Comparison of ENCODE assay signal across 15 mouse cellular contexts in genomic region chr16:97758288-97758687, GRCm38 (mm10). TPM values are rescaled to one million over a fixed set of nuclear protein-coding genes. Genes with fewer than 3 reads are reported as not detected.
DNase-seq lines count a peak whose midpoint lies in the region; ATAC-seq lines count a peak whose summit lies in the region.
"Had no signal": no experiment of that assay in that cellular context is flagged by ENCODE, and none has a peak within 500 bp of the region (broad histone marks: within the 10 kb centered on the region; RNA-seq: fewer than 3 reads in every experiment).

No protein-coding gene starts in this region.

- ATAC-seq in kidney, embryonic 16.5 days (ENCODE audit: low FRiP score, low TSS enrichment), result no peak
- ATAC-seq in liver, embryonic 11.5 days (replicated peaks; ENCODE audit: low FRiP score), result peak; percentile 56; the same call in 1 of the 2 replicates
- no peak for ATAC-seq in stomach, embryonic 16.5 days (ENCODE audit: insufficient read depth, low FRiP score)
- ATAC-seq: CD4-positive, CD25-positive, alpha-beta regulatory T cell, adult 4 months; forebrain, embryonic 15.5 days; inflammation-experienced regulatory T-cells, adult 6 months; midbrain, embryonic 13.5 days had no signal

- peaks cover 4% of the 10 kb centered on the region; the same call in 1 of the 2 replicates for H3K36me3 ChIP-seq in kidney, embryonic 16.5 days (ENCODE audit: insufficient read depth, low read length)
- H3K36me3 ChIP-seq in liver, embryonic 11.5 days (ENCODE audit: control insufficient read depth, insufficient read depth, low read length), result no peaks in the 10 kb centered on the region; the same call in 1 of the 2 replicates
- H3K36me3 ChIP-seq in stomach, embryonic 16.5 days (ENCODE audit: control insufficient read depth, insufficient read depth, low read length), result no peaks in the 10 kb centered on the region
- H3K36me3 ChIP-seq: forebrain, embryonic 15.5 days; midbrain, embryonic 13.5 days had no signal

- H3K27ac ChIP-seq in kidney, embryonic 16.5 days (ENCODE audit: low read length), result no peak overlapping the region
- no peak overlapping the region for H3K27ac ChIP-seq in liver, embryonic 11.5 days (ENCODE audit: low read depth, low read length)
- H3K27ac ChIP-seq in stomach, embryonic 16.5 days (ENCODE audit: low read length), result no peak overlapping the region; the same call in 1 of the 2 replicates
- H3K27ac ChIP-seq: forebrain, embryonic 15.5 days; midbrain, embryonic 13.5 days had no signal

- DNase-seq in kidney, adult 8-10 months, result peak; percentile 84 to 91
- peak; percentile 94 for DNase-seq in kidney, adult 9 months
- no peak for DNase-seq in liver, embryonic 11.5 days (ENCODE audit: low spot score)
- no peak for DNase-seq in cerebellum, adult 9-10 months
- DNase-seq in embryo, embryonic 9.5 days (ENCODE audit: extremely low spot score), result no peak
- DNase-seq: cerebellum, postnatal 14 days; left cerebral cortex, postnatal 4 days had no signal

- no peak overlapping the region for H3K4me3 ChIP-seq in kidney, embryonic 16.5 days (ENCODE audit: low read length)
- no peak overlapping the region for H3K4me3 ChIP-seq in liver, embryonic 11.5 days (ENCODE audit: low read depth, low read length)
- no peak overlapping the region for H3K4me3 ChIP-seq in stomach, embryonic 16.5 days (replicated peaks; ENCODE audit: low read length)
- H3K4me3 ChIP-seq: erythroblast, embryonic 14.5 days; forebrain, embryonic 15.5 days; midbrain, embryonic 13.5 days; myocyte had no signal

- no peak overlapping the region for H3K4me2 ChIP-seq in kidney, embryonic 16.5 days (replicated peaks; ENCODE audit: low read depth, low read length)
- no peak overlapping the region for H3K4me2 ChIP-seq in liver, embryonic 11.5 days
- H3K4me2 ChIP-seq in stomach, embryonic 16.5 days (ENCODE audit: low read depth, low read length), result 0 out of 2 replicates have a peak overlapping the region, but pooled peaks have one; percentile 2
- H3K4me2 ChIP-seq: forebrain, embryonic 15.5 days; midbrain, embryonic 13.5 days had no signal

- H3K27me3 ChIP-seq in kidney, embryonic 16.5 days (ENCODE audit: insufficient read depth, low read length), result peaks cover 14% of the 10 kb centered on the region
- peaks cover 19% of the 10 kb centered on the region for H3K27me3 ChIP-seq in liver, embryonic 11.5 days (replicated peaks; ENCODE audit: control insufficient read depth, insufficient read depth, low read length)
- peaks cover 14% of the 10 kb centered on the region for H3K27me3 ChIP-seq in stomach, embryonic 16.5 days (ENCODE audit: control insufficient read depth, insufficient read depth, low read length)

- H3K9ac ChIP-seq in kidney, embryonic 16.5 days (replicated peaks; ENCODE audit: low read length), result no peak overlapping the region
- no peak overlapping the region for H3K9ac ChIP-seq in liver, embryonic 11.5 days (ENCODE audit: low read depth, low read length)
- no peak overlapping the region for H3K9ac ChIP-seq in stomach, embryonic 16.5 days (ENCODE audit: low read length)
- H3K9ac ChIP-seq: forebrain, embryonic 15.5 days; midbrain, embryonic 13.5 days had no signal

- H3K9me3 ChIP-seq in kidney, embryonic 16.5 days (ENCODE audit: low read length), result no peaks in the 10 kb centered on the region
- H3K9me3 ChIP-seq in liver, embryonic 11.5 days (ENCODE audit: control insufficient read depth, low read length), result no peaks in the 10 kb centered on the region
- no peaks in the 10 kb centered on the region for H3K9me3 ChIP-seq in stomach, embryonic 16.5 days (replicated peaks; ENCODE audit: control insufficient read depth, low read length)
- H3K9me3 ChIP-seq: forebrain, embryonic 15.5 days; midbrain, embryonic 13.5 days had no signal

- WGBS in kidney, embryonic 16.5 days, result 87% methylated on average over 2 of the region's 2 CpGs
- WGBS in liver, embryonic 11.5 days, result 50% methylated on average over 2 of the region's 2 CpGs
- 41% methylated on average over 2 of the region's 2 CpGs for WGBS in stomach, embryonic 16.5 days

- H3K4me1 ChIP-seq in kidney, embryonic 16.5 days (ENCODE audit: insufficient read depth, low read length), result peaks cover 5% of the 10 kb centered on the region; the same call in 1 of the 2 replicates
- 0 out of 2 replicates have a peak, but pooled peaks cover 1% of the 10 kb centered on the region for H3K4me1 ChIP-seq in liver, embryonic 11.5 days (replicated peaks; ENCODE audit: control insufficient read depth, insufficient read depth, low read length)
- 0 out of 2 replicates have a peak, but pooled peaks cover 12% of the 10 kb centered on the region for H3K4me1 ChIP-seq in stomach, embryonic 16.5 days (ENCODE audit: control insufficient read depth, insufficient read depth, low read length)

RNA-seq across cellular contexts. Expression of gene Ripk4, which starts 5.3 kb away (rescaled TPM):
- polyA plus RNA-seq in kidney, embryonic 16.5 days (2015; fragmentation: Nextera tagmentation; extraction: Ambion mirVana), result 12.0 and 12.1 TPM in 2 replicates
- polyA plus RNA-seq in liver, embryonic 11.5 days (2014; fragmentation: Nextera tagmentation; extraction: Ambion mirVana), result 3.2 and 3.5 TPM in 2 replicates
- 31.2 and 42.7 TPM in 2 replicates for polyA plus RNA-seq in stomach, embryonic 16.5 days (2015; fragmentation: Nextera tagmentation; extraction: Ambion mirVana)
- polyA plus RNA-seq: erythroblast, embryonic 14.5 days; myocyte had no signal

Comparison
In these comparisons a context has a peak if more than half of its experiments do, and no peak if none do; other contexts are left out.
1. DNase-seq: peak in kidney, adult 8-10 months (2 of 2) and kidney, adult 9 months (single experiment); none in liver, embryonic 11.5 days (single experiment), cerebellum, adult 9-10 months (single experiment) and embryo, embryonic 9.5 days (single experiment).